Mouse (Mus musculus) midbrain, embryonic 14.5 days (tissue): ENCODE measurements around the gene Nup98. TPM values are rescaled to one million over a fixed set of nuclear protein-coding genes. Genes with fewer than 3 reads are reported as not detected.

Experiments used
- ATAC-seq: fragments of 200-750 bp; cut with Nextera tagmentation; 2 replicates; pipeline ENCODE4 v1.8.0; 2017; ENCODE audit warnings: moderate number of reproducible peaks, moderate library complexity; ENCODE audit not compliant: low FRiP score, low TSS enrichment
- DNase-seq: peaks from one replicate; pipeline ENCODE4 v3.0.0-alpha.2; 2015
- H3K27ac ChIP-seq: fragments of 300-500 bp; sonication (generic); replicated peaks from 2 replicates; pipeline ENCODE4 v1.5.1; 2014; ENCODE audit warnings: mild to moderate bottlenecking, low read depth, low read length, moderate library complexity
- H3K27me3 ChIP-seq: fragments of 300-500 bp; sonication (generic); 2 replicates; pipeline ENCODE4 v1.6.1; 2014; ENCODE audit warnings: low read length, control low read depth, mixed read lengths; ENCODE audit not compliant: control insufficient read depth, insufficient read depth
- H3K36me3 ChIP-seq: fragments of 300-500 bp; sonication (generic); 2 replicates; pipeline ENCODE4 v1.6.1; 2014; ENCODE audit warnings: low read length, control low read depth; ENCODE audit not compliant: control insufficient read depth, insufficient read depth
- H3K4me1 ChIP-seq: fragments of 300-500 bp; sonication (generic); 2 replicates; pipeline ENCODE4 v1.6.1; 2014; ENCODE audit warnings: mild to moderate bottlenecking, antibody characterized with exemption, low read length, control low read depth; ENCODE audit not compliant: control insufficient read depth, insufficient read depth
- H3K4me2 ChIP-seq: fragments of 300-500 bp; sonication (generic); 2 replicates; pipeline ENCODE4 v1.6.1; 2014; ENCODE audit warnings: mild to moderate bottlenecking, low read length, moderate library complexity
- H3K4me3 ChIP-seq: fragments of 300-500 bp; sonication (generic); replicated peaks from 2 replicates; pipeline ENCODE4 v1.5.1; 2014; ENCODE audit warnings: low read depth, low read length
- H3K9ac ChIP-seq: fragments of 300-500 bp; sonication (generic); replicated peaks from 2 replicates; pipeline ENCODE4 v1.6.1; 2014; ENCODE audit warnings: mild to moderate bottlenecking, low read length, moderate library complexity
- H3K9me3 ChIP-seq: fragments of 300-500 bp; sonication (generic); 2 replicates; pipeline ENCODE4 v1.6.1; 2016; ENCODE audit warnings: low read length, control low read depth, mixed read lengths; ENCODE audit not compliant: control insufficient read depth
- WGBS: fragments of 180-500 bp; shearing (Covaris S2); extraction: QIAGEN DNeasy Blood & Tissue Kit; methylation state at CpG from one replicate; pipeline ENCODE4 v1.1.7; 2014; 5-methylcytosine and 5-hydroxymethylcytosine counted together
- polyA plus RNA-seq: library from polyadenylated mRNA; unstranded; fragments of >200 nt; fragmentation: Nextera tagmentation; extraction: Ambion mirVana; gene quantifications from 2 replicates; pipeline ENCODE4 v1.2.1, GENCODE M21; 2014

Nup98 gene
- polyA plus RNA-seq, 1 experiment from 2014 or later = 28.5 TPM

- no peak overlapping the region for H3K4me3 ChIP-seq
- H3K36me3 ChIP-seq = peaks cover 19% of the 10 kb centered on the region
- 82% methylated on average over 5 of the region's 5 CpGs for WGBS
- no peak overlapping the region for H3K4me2 ChIP-seq
- H3K27ac ChIP-seq = no peak overlapping the region
- no peaks in the 10 kb centered on the region for H3K4me1 ChIP-seq
- H3K9ac ChIP-seq = no peak overlapping the region
- ATAC-seq (no peak), DNase-seq (no peak)
- no peaks in the 10 kb centered on the region for H3K9me3 ChIP-seq
- H3K27me3 ChIP-seq = no peaks in the 10 kb centered on the region
Measured at GRCm38 (mm10) chr7:102242371-102242770, 32.4 kb upstream of the Nup98 start.

DNA sequence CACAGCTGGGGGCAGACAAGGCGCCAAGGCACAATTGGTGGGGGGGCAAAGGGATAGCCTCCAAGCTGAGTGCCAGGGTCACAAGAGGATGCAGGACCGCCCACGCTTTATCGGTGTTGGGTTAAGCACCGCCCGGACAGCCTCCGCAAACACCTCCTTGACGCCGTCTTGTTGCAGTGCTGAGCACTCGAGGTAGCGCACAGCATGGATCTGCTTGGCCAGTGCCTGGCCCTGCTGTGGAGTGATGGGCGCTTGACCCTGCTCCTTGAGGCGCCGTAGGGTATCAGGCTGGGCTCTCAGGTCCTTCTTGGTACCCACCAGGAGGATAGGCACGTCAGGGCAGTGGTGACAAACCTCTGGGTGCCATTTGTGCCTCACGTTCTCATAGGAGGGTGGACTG is 29.6 kb upstream of the Nup98 start:
- H3K4me1 ChIP-seq = no peaks in the 10 kb centered on the region
- ATAC-seq = no peak; the same call in 1 of the 2 replicates
- no peak overlapping the region for H3K9ac ChIP-seq
- no peaks in the 10 kb centered on the region for H3K27me3 ChIP-seq
- H3K27ac ChIP-seq = no peak overlapping the region
- H3K9me3 ChIP-seq = no peaks in the 10 kb centered on the region
- peaks cover 31% of the 10 kb centered on the region for H3K36me3 ChIP-seq
- no peak overlapping the region for H3K4me3 ChIP-seq
- H3K4me2 ChIP-seq = no peak overlapping the region
- 95% methylated on average over 16 of the region's 16 CpGs for WGBS
- DNase-seq = no peak

GRCm38 (mm10) chr7:102238686-102239286 is 28.8 kb upstream of the Nup98 start:
- DNase-seq (no peak), ATAC-seq (no peak)
- no peaks in the 10 kb centered on the region for H3K27me3 ChIP-seq
- H3K9ac ChIP-seq = no peak overlapping the region
- no peak overlapping the region for H3K4me3 ChIP-seq
- H3K4me1 ChIP-seq = no peaks in the 10 kb centered on the region
- H3K27ac ChIP-seq = no peak overlapping the region
- WGBS = 91% methylated on average over 8 of the region's 8 CpGs
- no peaks in the 10 kb centered on the region for H3K9me3 ChIP-seq
- no peak overlapping the region for H3K4me2 ChIP-seq
- peaks cover 31% of the 10 kb centered on the region for H3K36me3 ChIP-seq

DNA sequence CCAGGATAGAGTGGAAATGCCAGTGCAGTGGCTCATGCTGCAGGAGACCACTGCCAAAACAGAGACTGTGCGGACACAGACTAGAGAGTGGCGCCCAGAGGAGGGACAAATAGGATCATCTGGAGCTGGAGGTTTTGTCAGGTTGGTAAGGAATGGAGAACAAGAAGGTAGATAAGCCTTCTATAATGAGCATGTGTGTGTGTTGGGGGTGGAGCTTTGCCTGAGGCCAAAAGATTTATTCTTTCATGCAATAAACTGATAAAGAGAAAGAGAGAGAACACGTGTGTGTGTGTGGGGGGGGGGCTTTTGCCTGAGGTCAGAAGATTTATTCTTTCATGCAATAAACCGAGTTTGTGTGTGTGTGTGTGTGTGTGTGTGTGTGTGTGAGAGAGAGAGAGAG is 23.1 kb upstream of the Nup98 start:
- Histone ChIP-seq H3K4me1 (no peaks in the 10 kb centered on the region), H3K27ac (no peak overlapping the region), H3K27me3 (no peaks in the 10 kb centered on the region), H3K4me2 (no peak overlapping the region), H3K36me3 (peaks cover 21% of the 10 kb centered on the region), H3K9ac (no peak overlapping the region), H3K4me3 (no peak overlapping the region), H3K9me3 (no peaks in the 10 kb centered on the region)
- WGBS = 68% methylated on average over 4 of the region's 4 CpGs
- ATAC-seq (no peak), DNase-seq (no peak)

- Histone ChIP-seq H3K4me3 (no peak overlapping the region), H3K36me3 (0 out of 2 replicates have a peak, but pooled peaks cover 4% of the 10 kb centered on the region), H3K4me1 (no peaks in the 10 kb centered on the region), H3K4me2 (no peak overlapping the region), H3K9ac (no peak overlapping the region), H3K27ac (no peak overlapping the region), H3K27me3 (no peaks in the 10 kb centered on the region), H3K9me3 (no peaks in the 10 kb centered on the region)
- DNase-seq = no peak
- WGBS = 92% methylated on average over 6 of the region's 6 CpGs
- ATAC-seq = no peak
Measured at GRCm38 (mm10) chr7:102229814-102230213, 19.8 kb upstream of the Nup98 start.

DNA sequence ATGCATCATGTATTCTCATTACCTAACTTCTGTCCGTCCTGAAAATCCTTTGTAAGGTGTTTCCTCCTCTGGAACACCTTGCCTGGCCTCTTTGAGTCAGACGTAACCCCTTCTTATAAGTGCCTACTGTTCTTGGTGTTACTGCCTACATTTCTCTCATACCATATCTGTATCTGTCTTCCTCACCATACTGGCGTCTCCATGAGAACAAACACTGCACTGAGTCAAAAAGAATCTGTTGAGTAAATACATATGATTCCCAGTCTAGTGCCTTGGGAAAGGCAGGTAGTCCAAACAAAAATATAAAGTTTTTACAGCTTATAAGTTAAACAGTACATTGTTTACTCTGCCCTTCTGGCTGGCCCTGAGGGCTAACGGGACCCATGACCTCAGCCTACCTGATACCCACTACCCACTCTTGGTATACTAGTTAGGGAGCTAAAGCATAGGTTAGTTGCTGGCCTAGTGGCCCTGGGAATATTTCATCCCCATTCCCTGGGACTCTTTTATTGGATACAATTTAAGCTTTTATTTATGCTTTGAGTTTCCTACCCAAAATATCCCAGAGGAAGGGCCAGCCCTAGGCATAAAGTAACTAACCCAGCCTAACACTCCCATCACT is 18.2 kb upstream of the Nup98 start:
- ATAC-seq = no peak
- 92% methylated on average over 4 of the region's 4 CpGs for WGBS
- Histone ChIP-seq H3K9ac (no peak overlapping the region), H3K4me2 (no peak overlapping the region), H3K9me3 (no peaks in the 10 kb centered on the region), H3K27ac (no peak overlapping the region), H3K4me1 (no peaks in the 10 kb centered on the region), H3K36me3 (0 out of 2 replicates have a peak, but pooled peaks cover 3% of the 10 kb centered on the region), H3K27me3 (no peaks in the 10 kb centered on the region), H3K4me3 (no peak overlapping the region)
- no peak for DNase-seq

DNA sequence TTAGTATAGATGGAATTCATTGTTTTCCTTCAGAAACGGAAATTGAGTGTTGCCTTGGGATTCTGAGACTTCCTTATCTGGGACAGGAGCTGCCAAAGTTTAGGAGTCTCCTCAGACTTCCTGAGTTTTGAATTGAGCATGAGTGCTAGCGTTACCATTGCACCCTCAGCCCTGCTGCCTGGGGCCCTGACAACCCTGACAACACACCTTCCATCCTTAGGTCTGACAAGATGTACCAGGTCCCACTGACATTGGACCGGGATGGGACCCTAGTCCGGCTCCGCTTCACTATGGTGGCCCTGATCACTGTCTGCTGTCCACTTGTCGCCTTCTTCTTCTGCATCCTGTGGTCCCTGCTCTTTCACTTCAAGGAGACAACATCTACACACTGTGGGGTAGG is 16.1 kb upstream of the Nup98 start:
- no peaks in the 10 kb centered on the region for H3K9me3 ChIP-seq
- no peak overlapping the region for H3K27ac ChIP-seq
- DNase-seq = no peak
- no peak overlapping the region for H3K9ac ChIP-seq
- ATAC-seq = no peak
- no peaks in the 10 kb centered on the region for H3K4me1 ChIP-seq
- 91% methylated on average over 6 of the region's 6 CpGs for WGBS
- H3K27me3 ChIP-seq = no peaks in the 10 kb centered on the region
- H3K4me3 ChIP-seq = no peak overlapping the region
- 0 out of 2 replicates have a peak, but pooled peaks cover 3% of the 10 kb centered on the region for H3K36me3 ChIP-seq
- H3K4me2 ChIP-seq = no peak overlapping the region

- DNase-seq = no peak
- Histone ChIP-seq H3K9me3 (no peaks in the 10 kb centered on the region), H3K4me1 (no peaks in the 10 kb centered on the region), H3K27ac (no peak overlapping the region), H3K9ac (no peak overlapping the region), H3K4me2 (no peak overlapping the region; the same call in 1 of the 2 replicates), H3K27me3 (no peaks in the 10 kb centered on the region), H3K4me3 (no peak overlapping the region), H3K36me3 (0 out of 2 replicates have a peak, but pooled peaks cover 2% of the 10 kb centered on the region)
- no peak for ATAC-seq
- 91% methylated on average over 5 of the region's 5 CpGs for WGBS
Measured at GRCm38 (mm10) chr7:102223883-102224738, 14.1 kb upstream of the Nup98 start.
